Mouse (Mus musculus): ENCODE measurements around the gene Faim2. TPM values are rescaled to one million over a fixed set of nuclear protein-coding genes. Genes with fewer than 3 reads are reported as not detected.
A peak's percentile ranks its signal among the peaks of the same experiment; 100 is the strongest.

Gene Faim2
- total RNA-seq, 4 experiments from 2014 or later: 0.13 to 0.21 (median 0.15) TPM; not detected in 1

GRCm38 (mm10) chr15:99469736-99470135 is 58.2 kb downstream of the Faim2 start:
- DNase-seq (ENCODE audit: low spot score in 2 of 2): no peak

GRCm38 (mm10) chr15:99469067-99469466 is 58.9 kb downstream of the Faim2 start:
- peak; percentile 70 to 72 for DNase-seq (ENCODE audit: low spot score in 2 of 2)

- DNase-seq (ENCODE audit: low spot score in 2 of 2): no peak
Measured at GRCm38 (mm10) chr15:99463194-99463593, 64.8 kb downstream of the Faim2 start.

- DNase-seq (ENCODE audit: low spot score in 2 of 2): peak; percentile 88
Measured at GRCm38 (mm10) chr15:99457606-99458401, 70.2 kb downstream of the Faim2 start, which contains the start of gene Nckap5l. Gene Nckap5l (minus strand): TSS chr15:99457748.

- DNase-seq (ENCODE audit: low spot score in 2 of 2): peak; percentile 44 to 49
Measured at GRCm38 (mm10) chr15:99456963-99457605, 70.9 kb downstream of the Faim2 start.

- no peak for DNase-seq (ENCODE audit: low spot score in 2 of 2)
Measured at GRCm38 (mm10) chr15:99456338-99456962, 71.5 kb downstream of the Faim2 start.

- DNase-seq (ENCODE audit: low spot score in 2 of 2): no peak
Measured at GRCm38 (mm10) chr15:99455415-99455814, 72.5 kb downstream of the Faim2 start.

- no peak for DNase-seq (ENCODE audit: low spot score in 2 of 2)
Measured at GRCm38 (mm10) chr15:99454585-99455279, 73.2 kb downstream of the Faim2 start.

- no peak for DNase-seq (ENCODE audit: low spot score in 2 of 2)
Measured at GRCm38 (mm10) chr15:99453153-99453900, 74.6 kb downstream of the Faim2 start.

- no peak for DNase-seq (ENCODE audit: low spot score in 2 of 2)
Measured at GRCm38 (mm10) chr15:99449751-99450280, 78.1 kb downstream of the Faim2 start.

GRCm38 (mm10) chr15:99449131-99449750 is 78.7 kb downstream of the Faim2 start:
- peak in 1 of 2 experiments; percentile 47 for DNase-seq (ENCODE audit: low spot score in 2 of 2)

Other genes with a start within 250 kb of the Faim2 start
- 10 to 100 TPM; 22.5 to 28.5 (median 25.7) TPM for gene Prpf40b, start 233.1 kb downstream of the Faim2 start, total RNA-seq (2022)
- gene Fam186b, start 232.3 kb downstream of the Faim2 start, total RNA-seq (2022): not detected
- 1 to 10 TPM; 3.3 to 5.4 (median 3.9) TPM for gene Fmnl3, start 157.7 kb downstream of the Faim2 start, total RNA-seq (2022)
- gene Tmbim6, start 135.3 kb downstream of the Faim2 start, total RNA-seq (2022): 100 to 1,000 TPM; 194 to 210 (median 203) TPM
- gene Nckap5l, start 70.4 kb downstream of the Faim2 start, total RNA-seq (2022): 1 to 10 TPM; 1.5 to 2.2 (median 1.7) TPM
- gene Bcdin3d, start 53.4 kb downstream of the Faim2 start, total RNA-seq (2022): 1 to 10 TPM; 3.6 to 6.2 (median 4.5) TPM
- gene Aqp2, start 50.9 kb upstream of the Faim2 start, total RNA-seq (2022): not detected
- gene Aqp5, start 62.6 kb upstream of the Faim2 start, total RNA-seq (2022): not detected
- not detected for gene Aqp6, start 73.2 kb upstream of the Faim2 start, total RNA-seq (2022)
- gene Racgap1, start 123.5 kb upstream of the Faim2 start, total RNA-seq (2022): 1 to 10 TPM in 2 of 4 experiments, under 1 TPM in 2; 0.31 to 2.4 (median 1.1) TPM
- gene Asic1, start 142.2 kb upstream of the Faim2 start, total RNA-seq (2022): not detected
- gene Smarcd1, start 174.0 kb upstream of the Faim2 start, total RNA-seq (2022): 1 to 10 TPM; 4.8 to 9.4 (median 7.2) TPM
- gene Gm17349, start 177.3 kb upstream of the Faim2 start, total RNA-seq (2022): 1 to 10 TPM in 1 of 4 experiments, not detected in 3; 1.3 TPM
- 100 to 1,000 TPM; 446 to 550 (median 458) TPM for gene Gpd1, start 189.3 kb upstream of the Faim2 start, total RNA-seq (2022)
- gene Cox14, start 197.5 kb upstream of the Faim2 start, total RNA-seq (2022): 100 to 1,000 TPM; 154 to 172 (median 162) TPM
- gene Cers5, start 244.7 kb upstream of the Faim2 start, total RNA-seq (2022): 1 to 10 TPM; 3.1 to 4.9 (median 3.5) TPM